Mouse (Mus musculus) embryo, embryonic 10.5 days (tissue): ENCODE data around the gene C1qtnf7.

ENCODE experiments used
- DNase-seq: peaks from one replicate; pipeline ENCODE4 v3.0.0-alpha.2; 2015; ENCODE audit warnings: low spot score

The C1qtnf7 gene

DNA sequence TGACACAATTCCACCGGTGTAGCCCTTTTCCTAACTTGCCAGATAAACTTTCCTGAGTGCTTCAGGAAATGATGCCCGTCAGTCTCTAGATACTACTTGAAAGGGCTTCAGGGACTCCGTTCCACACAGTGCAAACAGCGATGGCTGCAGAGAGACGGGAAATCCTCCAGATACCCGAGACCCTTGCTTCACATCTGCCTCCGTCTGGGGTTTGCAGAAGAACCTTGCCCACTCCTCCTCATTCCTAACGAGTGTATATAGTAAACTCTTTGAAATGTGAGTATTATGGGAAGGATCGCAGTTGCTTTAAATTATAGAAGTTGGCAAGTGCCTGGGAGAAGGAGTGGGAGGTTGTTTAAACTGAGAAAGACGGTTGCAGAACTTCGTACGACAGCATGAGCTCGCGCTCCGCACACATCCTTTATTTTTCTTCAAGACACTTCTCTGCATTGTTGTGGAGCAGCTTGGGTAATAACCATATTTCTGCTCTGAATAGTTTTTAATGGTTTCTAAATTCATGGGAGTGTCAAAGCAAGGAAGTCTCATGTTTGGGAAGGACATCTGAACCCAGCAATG, at the start of gene C1qtnf7:
Gene C1qtnf7, plus strand, starts transcription at position 138 of the 576 bp plus-strand sequence.
- DNase-seq = peak; percentile 42

DNA sequence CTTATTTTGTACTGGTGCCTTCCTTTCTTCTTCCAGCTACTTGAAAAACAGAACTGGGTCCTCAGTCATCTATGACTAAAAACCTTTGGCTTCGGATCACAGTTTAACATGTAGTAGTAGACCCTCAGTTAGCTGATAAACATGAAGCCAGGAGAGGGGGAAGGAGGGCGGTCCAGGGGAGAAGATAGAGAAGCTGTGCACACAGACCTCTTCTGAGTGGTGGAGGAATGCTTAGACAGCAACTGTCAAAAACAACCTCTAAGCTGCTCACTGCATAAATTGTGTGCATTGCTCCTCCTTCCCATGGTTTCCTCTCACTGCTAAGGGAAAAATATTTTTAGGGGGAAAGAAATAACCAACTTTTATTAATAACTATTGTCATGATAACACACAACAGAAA, 48.6 kb upstream of the C1qtnf7 start:
- DNase-seq = no peak

DNA sequence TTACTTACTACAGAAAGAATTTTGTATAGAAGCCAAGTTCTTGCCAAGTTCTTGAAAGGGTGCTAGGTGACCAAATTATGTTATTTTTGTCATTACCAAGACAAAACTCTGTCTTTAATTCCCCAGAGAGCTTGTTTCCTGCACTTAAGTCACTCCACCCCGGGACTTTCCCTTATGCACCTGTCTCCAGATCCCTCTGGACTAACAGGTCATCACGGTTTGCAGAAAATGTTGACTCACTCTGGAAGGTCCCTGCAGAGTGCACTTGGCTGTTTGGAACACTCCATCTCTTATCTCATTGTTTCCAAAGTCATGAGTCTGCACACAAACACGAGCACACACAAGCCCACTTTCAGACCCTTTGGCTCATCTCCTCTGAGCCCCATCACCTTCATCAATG, 48.1 kb upstream of the C1qtnf7 start:
- DNase-seq = no peak

DNA sequence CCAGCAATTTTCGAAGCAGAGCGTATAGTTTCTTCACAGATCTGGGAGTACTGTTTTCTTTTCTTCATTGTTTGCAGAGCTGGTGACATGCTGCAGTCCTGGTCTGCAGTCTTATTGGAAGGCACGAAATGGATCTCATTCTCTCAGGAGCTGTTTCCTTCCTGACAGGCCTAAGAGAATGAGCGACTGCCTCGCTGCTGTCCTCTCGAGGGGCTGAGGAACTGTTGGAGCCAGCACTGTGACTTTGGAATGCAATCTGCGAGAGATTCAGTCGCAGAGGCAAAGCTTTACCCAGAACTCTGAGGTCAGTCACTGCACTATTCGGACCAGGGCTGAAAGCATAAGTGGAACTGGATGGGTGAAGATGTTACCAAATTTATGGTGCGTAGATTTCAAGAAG, 46.4 kb upstream of the C1qtnf7 start:
- DNase-seq = no peak

DNA sequence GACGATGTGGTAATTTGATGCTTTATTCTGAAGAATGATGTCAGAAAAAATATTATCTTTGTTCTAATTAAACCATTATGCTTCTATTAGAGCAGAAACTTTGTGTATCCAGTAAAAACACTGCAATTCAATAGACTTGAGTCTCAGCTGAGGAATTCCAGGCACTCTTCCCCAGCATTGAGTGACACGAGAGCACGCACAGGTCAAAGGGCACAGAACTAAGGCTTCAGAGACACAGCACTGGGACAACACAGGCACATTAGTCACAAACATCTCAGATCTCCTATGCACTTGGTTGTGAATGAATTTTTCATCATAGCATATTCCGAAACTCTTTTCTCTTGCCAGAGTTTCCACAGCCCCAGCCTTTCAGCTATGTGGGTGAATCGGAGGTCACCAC, 37.4 kb upstream of the C1qtnf7 start:
- DNase-seq = peak; percentile 66

DNA sequence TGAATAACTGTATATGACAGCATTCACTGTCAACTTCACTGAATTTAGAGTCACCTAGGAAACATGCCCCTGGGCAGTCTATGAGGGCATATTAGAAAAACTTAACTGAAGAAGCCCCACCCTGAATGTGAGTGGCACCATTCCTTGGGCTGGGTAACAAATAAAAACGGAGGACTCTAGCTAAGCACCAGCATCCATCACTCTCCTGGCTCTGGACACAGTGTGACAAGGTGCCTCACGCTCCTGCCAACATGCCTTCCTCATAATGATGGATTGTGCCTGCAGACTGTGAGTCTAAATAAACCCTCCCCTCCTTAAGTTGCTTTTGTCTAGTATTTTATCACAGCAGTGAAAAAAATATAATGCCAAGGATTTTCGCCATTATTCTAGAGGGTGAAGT, 35.3 kb upstream of the C1qtnf7 start:
- no peak for DNase-seq

DNA sequence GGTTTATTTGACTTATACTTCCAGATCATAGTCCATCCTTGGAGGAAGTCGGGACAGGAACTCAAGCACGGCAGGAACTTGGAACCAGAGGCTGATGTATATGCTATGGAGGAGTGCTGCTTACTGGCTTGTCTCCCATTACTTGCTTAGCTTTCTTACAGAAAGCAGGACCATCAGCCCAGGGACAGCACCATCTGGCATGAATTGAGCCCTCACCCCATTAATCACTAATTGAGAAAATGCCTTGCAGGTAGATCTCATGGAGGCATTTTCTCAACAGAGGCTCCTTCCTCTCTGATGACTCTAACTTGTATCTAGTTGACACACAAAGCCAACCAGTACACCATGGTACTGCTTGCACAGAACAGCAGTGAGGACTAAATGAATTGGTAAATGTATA, 34.6 kb upstream of the C1qtnf7 start:
- DNase-seq = no peak

DNA sequence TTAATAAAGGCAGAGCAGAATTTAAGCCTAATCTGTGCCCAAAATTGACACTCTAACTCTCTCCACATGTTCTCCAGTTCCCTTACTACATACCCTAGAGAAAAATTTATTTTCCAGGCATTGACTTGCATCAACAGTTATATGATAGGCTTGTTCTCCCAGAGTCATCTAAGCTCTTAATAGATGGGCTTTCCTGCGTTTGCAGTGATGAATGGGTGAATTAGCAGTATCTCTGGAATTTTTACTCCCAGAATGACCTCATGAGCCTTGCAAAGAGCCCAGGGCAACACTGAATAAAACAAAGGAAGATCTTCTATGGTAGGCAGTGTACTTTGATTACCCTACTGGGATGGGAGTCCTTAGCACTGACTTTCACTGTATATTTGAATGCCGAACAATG, 33.5 kb upstream of the C1qtnf7 start:
- peak; percentile 40 for DNase-seq

DNA sequence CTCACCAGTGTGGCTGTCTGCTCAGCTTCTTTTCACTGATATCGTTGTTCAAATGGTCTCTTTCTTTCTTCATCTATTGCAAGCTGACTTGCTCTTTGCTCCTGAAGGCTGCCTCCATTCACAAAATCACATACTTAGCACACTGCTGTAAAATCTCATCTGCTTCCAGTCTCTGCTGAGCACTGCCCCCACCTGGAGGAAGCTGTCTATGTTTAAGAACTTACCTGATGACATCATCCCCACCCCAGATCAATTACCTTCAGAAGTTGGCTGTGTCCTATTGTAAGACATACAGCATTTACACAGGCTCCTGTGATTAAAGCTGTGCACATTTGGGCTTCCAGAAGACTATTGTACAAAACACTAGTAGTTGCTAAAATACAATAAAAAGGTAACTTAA, 13.5 kb upstream of the C1qtnf7 start:
- no peak for DNase-seq

DNA sequence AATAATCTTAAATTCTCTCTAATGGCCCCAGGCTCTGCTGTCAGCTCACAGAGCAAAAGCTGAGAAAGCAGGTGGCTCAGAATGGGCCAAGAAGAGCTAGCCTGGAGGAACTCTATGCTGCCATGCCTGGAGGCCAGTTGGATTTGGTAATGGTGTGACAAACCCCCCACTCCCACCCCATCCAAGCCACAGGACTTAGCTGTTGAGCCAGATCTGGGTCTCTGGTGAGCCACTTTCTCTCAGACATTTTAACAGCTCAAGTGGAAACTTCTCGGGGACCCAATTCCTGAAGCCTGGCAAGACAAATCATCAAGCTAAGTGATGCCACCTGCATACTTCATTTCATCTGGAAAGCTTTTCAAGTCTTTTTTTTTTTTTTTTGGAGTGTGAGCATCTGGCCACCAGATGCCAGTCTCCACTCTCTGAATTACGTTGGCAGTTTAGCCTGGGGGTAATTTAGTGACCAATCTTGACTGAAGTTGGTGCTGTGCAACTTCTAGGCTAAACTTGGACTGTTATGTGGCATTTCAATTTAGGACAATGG, 11.0 kb upstream of the C1qtnf7 start:
- DNase-seq = peak; percentile 66

DNA sequence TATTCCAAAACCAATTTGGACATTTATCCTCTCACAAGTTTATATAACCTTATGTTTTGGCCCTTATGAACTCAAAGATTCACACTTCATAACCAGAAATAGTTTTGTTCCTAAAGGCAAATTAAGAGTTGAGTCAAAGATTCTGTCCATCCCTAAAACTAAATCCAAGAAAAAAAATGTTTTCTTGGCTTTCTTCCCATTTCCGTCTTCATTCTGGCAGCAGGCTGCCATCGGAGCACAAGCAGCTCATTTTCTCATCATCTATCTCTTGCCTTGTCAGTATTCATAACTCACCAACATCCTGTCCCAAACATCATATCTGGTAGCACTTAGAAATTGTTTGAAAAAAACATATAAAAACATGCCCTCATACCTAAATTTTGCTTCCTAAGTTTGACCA, 6.9 kb upstream of the C1qtnf7 start:
- no peak for DNase-seq

DNA sequence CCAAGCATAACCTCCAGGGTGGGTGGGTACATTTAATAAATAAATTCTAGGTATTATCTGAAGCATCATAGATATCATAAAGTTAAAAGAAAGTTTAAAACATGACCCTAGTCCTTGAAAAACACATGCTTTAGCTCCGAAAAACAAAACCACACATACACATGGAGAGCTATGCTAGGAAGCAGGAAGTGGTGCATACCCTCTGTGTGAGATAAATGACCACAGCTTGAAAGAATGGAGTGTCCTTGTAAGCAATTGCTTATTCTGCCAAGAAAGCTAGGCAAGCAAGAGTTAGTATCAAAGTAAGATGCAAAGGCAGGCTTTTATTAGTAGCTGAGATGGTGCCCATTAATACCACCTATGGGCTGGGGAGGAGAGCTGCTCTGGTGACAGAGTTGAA, 6.4 kb upstream of the C1qtnf7 start:
- DNase-seq = no peak

DNA sequence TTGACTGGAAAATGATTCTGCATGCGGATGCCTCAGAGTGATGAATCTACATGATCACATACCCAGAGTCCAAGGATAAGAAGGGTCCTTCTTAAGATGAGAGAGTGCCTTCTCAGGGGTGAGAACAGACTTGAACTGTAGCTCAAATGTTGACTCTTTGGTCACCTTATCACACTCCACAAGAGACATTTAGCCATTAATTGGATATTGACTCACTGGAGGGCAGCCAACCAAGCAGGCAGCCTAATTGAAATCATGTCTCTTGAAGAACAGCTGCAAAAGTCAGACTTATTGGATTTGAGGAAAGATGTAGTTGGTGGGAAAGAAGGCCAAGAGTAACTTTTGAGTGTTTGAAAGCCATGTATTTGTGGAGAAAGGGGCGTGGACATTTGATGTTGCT, 4.2 kb upstream of the C1qtnf7 start:
- no peak for DNase-seq

DNA sequence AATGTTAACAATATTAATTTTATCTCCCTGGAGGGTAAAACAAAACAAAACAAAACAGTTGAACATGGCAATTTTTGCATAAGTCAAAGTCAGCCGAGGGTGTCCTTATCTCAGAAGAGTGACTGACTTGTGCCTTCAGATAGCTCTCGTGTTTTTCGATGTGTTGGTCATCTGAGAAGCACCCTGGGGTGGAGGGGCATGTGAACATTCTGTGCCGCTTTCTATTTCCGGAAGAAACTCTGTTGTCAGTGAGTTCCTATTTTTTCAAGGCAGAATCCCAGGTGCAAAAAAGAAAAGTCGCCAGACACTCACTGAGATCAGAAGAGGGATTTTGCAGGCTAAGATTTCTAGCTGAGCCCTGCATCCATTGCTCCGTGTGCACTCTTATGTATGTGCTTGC, 1.2 kb downstream of the C1qtnf7 start:
- DNase-seq = no peak

DNA sequence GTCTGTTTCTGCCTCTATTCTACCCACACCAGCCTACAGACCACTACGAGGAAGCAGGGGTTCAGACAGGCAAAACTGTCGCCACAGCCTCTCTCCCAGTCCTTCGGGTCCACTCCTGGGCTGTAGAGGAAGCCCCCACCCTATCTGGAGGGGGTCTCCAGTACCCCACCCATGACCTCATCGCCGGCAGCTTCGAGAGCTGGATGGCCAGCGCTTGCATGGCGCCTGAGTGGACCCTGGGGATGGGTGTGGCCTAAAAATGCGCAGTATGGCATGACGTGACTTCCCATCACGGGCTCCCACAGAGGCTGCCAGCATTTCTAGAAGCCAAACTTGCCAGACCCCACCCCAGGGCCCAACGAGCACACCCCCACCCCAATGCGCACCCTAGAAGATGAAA, 2.0 kb downstream of the C1qtnf7 start:
- no peak for DNase-seq

DNA sequence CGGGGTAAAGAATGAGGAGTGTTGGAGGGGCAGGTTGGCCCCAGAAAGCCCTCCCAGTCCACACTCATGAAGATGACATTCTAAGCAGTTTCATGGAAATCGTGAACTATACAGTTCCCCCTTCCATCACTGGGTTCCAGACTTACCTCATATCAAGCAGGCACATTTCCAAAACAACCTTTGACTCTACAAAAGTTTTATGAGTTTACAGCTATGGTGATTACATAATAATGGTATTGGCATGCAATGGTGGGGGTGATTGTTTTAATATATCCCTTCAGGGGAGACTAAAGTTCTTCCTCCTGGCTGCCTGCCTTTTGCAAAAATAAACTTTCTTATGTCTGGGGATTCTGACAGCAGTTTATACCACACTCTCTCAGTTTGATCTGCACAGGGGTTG, 4.6 kb downstream of the C1qtnf7 start:
- DNase-seq = no peak

DNA sequence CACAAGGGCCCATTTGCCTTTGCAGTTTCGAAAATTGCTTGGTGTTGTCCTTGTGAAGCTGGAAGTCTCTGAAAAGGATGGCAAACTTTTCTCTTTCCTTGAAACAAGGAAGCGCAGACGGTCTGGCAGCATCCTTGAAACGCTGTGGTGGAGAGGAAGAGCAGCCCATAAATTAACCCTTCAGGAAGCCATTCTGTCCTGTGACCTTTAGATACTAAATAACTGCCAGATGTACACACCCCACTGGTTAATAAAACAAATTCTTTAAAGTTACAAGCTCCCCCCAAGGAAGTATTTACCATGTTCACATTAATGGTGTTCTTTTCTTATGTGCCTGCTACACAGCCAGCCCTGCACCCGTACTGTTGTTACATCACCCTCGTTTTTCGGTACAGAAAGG, 6.0 kb downstream of the C1qtnf7 start:
- peak; percentile 14 for DNase-seq

DNA sequence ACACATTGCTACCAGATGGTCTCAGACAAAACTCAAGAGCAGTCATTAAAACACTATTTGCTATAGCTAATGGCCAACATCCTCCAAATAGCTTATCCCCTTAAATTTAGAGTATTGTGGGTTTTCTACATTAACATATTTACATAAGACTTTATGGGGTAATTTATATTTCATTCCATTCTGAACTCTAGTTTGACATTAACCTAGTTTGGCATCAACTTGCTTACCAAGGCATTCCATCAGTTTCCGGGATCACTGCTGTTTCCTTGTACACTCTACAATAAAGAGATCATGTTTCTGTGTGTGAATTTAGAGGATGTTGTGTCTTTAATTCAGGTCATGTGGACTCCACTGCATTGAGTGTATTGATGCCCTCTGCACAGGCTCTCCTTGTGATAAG, 7.5 kb downstream of the C1qtnf7 start:
- DNase-seq = peak; percentile 13

DNA sequence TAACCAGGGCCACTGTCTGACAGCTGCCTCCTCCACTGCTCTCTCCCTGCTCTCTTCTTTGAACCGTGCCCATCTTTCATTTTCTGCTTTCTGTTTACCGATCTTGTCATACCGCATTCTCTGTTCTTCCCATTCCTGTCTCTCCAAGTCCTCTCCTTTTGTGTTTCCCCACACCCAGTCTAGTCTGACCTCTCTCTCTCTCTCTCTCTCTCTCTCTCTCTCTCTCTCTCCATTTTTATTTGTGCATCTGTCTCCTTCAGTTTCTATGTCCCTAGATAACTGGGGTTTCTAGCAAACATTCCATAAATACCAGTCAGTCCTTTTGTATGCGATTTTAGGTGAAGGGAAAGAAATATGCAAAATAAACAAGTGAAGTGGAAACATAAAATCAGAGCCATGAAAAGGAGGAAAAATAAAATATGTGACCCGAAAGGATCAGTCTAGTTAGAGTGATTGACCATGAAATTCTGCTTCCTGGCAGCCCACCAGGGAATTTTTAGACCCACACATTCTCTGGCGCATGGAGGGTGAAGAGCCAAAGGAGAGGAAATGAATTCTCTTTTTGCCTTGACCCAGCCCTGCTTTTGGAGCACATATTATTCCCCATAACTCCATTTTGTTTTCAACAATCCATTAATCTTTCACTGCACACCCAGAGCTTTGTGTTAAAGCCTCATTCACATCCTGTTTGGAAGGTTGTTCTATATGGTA, 11.7 kb downstream of the C1qtnf7 start:
- no peak for DNase-seq

DNA sequence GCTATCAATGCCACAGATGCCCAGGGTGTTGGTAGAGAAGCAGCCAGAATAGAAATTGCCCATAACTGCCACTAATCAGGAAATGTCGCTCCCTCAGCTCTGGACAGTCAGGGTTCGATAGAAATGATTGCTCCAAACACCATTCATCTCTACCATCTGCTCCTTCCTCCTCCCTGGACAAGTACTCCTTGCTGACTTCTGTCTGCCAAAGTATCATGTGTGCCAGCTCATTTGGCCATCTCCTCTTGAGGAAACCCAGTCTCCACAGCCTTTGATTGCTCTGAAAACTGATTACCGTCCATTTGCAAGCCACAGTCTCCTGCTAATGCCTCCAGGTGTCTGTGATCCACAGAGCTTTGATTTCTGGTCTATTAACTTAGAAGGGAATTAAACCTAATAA, 14.8 kb downstream of the C1qtnf7 start:
- no peak for DNase-seq

DNA sequence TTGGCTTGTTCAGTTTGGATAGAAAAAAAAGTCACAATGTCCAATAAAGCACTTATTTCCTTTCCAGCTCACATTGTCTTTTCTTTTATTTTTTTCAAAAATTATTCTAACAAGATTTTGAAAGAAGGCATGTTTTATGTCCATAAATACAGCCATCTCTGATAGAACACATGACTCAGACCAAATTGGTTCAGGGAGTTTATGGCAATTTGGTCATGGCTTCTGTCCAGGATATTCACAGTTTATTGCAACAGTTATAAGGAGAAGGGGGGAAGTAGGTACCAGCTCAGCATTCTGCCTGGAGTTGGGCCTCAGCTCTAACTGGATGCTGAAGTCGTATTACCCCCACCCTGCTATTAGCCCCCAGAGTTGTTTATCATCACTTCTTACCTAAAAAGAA, 15.5 kb downstream of the C1qtnf7 start:
- no peak for DNase-seq

DNA sequence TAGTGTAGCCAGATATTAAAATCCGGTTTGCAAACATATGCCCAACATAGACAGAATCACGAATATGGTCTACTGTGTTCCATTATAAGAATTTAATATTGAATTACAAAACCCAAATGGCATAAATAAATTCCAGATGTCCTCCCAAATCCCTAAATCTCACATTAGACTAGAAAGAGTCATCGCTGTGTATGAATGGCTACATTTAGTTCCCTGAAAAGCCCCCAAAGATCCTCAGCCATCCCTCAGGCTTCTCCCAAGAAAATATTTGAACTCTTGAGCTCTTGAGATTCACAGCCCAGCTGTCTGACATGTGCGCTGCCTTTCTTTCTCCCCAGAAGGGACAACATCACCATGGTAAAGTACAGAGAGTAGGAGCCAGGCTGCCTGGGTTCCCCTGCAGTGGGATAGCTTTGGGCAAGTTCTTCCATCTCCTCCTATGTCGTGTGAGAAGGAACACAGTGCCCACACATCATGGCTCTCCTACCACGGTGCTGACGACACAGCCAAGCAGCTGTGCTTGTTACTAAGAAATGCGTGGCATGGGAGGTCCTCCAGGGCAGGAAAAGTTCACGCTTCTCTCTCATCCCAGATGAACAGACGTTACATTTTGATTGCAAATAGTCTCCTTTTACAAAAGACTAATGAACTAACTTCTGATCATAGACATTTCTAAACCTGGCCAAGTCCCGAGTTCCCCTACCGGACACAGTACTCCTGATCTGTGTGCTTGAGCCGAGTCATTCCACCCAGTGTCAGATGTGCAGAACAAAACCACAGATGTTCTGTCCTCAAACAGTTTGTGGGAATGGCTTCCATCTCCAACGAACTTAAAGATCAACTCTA, 23.2 kb downstream of the C1qtnf7 start:
- no peak for DNase-seq

DNA sequence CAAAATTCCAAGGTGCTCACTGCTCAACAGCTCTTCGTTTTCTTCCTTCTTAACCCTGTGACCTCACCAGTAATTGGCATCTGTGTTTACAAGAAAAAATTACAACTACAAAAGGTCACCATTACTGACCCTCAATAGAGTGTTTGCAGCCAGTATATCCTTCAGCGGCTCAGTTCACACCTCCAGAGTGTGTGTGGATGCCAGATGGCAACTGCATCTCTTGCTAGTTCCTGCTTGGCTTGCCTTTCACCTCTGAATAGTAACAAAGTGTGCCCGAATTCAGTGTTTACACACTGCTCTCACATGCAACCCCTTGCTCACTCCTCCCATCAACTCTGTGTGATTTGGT, 23.8 kb downstream of the C1qtnf7 start:
- DNase-seq = no peak
